In the genomic region with DNA sequence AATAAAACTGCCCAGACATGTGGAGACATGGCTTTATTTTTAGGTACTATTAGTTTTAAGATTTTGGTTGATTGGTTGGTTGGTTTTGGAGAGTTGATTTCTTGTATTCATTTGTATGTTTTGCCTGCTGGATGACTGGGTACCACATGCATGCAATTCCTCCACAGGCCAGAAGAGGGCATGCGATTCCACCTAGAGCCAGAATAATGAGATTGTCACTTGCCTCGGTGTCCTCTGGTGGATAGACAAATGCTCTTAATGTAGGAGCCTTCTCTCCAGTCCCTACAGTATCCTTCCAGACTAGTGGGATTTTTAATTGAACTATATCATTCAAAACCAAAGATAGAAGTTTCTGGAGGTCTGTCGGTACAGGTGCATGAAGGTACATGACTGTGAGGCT, we compare ENCODE assay signal across 7 mouse cellular contexts.
DNase-seq lines count a peak whose midpoint lies in the region; ATAC-seq and TF ChIP-seq lines count a peak whose summit lies in the region.

No protein-coding gene starts in this region.

- no peak for TF ChIP-seq POLR2A in thymus, adult 2 months (IDR thresholded peaks at IDR 0.05; ENCODE audit: control insufficient read depth, extremely low read depth, insufficient read depth, low read length, poor library complexity)
- TF ChIP-seq POLR2A in brain, embryonic 14.5 days (IDR thresholded peaks at IDR 0.05; ENCODE audit: borderline replicate concordance, extremely low read depth, insufficient read depth, insufficient read length, poor library complexity, severe bottlenecking): no peak

- peak; percentile 77 for ATAC-seq in forebrain, embryonic 13.5 days

- H3K9me3 ChIP-seq in forebrain, embryonic 13.5 days (replicated peaks): no peaks in the 10 kb centered on the region

- peak; percentile 22 for DNase-seq in thymus, postnatal 4 days
- no peak for DNase-seq in thymus, adult 2 months
- peak; percentile 72 for DNase-seq in brain, embryonic 14.5 days (ENCODE audit: low read depth)
- DNase-seq in layer of hippocampus, adult 18-20 months (ENCODE audit: low spot score in 2 of 2): peak; percentile 13 to 84
- DNase-seq in mesoderm, embryonic 11.5 days (ENCODE audit: low read depth, low spot score): peak; percentile 43
- DNase-seq in T-cell, adult 2 months (ENCODE audit: low spot score): no peak

- H3K4me2 ChIP-seq in forebrain, embryonic 13.5 days: no peak overlapping the region

- no peaks in the 10 kb centered on the region for H3K27me3 ChIP-seq in thymus, adult 2 months (ENCODE audit: control insufficient read depth, insufficient read depth, low read length)
- no peaks in the 10 kb centered on the region for H3K27me3 ChIP-seq in forebrain, embryonic 13.5 days

- H3K36me3 ChIP-seq in thymus, adult 2 months (ENCODE audit: control insufficient read depth, insufficient read depth, low read length): no peaks in the 10 kb centered on the region
- no peaks in the 10 kb centered on the region for H3K36me3 ChIP-seq in forebrain, embryonic 13.5 days (ENCODE audit: poor library complexity, severe bottlenecking)

- 53% methylated on average over 3 of the region's 3 CpGs for WGBS in thymus, adult 2 months
- 36% methylated on average over 3 of the region's 3 CpGs for WGBS in forebrain, embryonic 13.5 days

- H3K4me1 ChIP-seq in thymus, adult 2 months (replicated peaks; ENCODE audit: control insufficient read depth, insufficient read depth, low read length): no peaks in the 10 kb centered on the region
- no peaks in the 10 kb centered on the region for H3K4me1 ChIP-seq in forebrain, embryonic 13.5 days

- no peak overlapping the region for H3K27ac ChIP-seq in thymus, adult 2 months (ENCODE audit: control insufficient read depth, insufficient read depth, low read length)
- no peak overlapping the region for H3K27ac ChIP-seq in forebrain, embryonic 13.5 days

- H3K4me3 ChIP-seq in thymus, adult 2 months (ENCODE audit: control insufficient read depth, insufficient read depth, low read length): no peak overlapping the region
- no peak overlapping the region for H3K4me3 ChIP-seq in forebrain, embryonic 13.5 days

- no peak for TF ChIP-seq CTCF in thymus, adult 2 months (IDR thresholded peaks at IDR 0.05; ENCODE audit: borderline replicate concordance, control insufficient read depth, extremely low read depth, insufficient read depth, low read length, poor library complexity)
- peak; percentile 81; the same call in 1 of the 2 replicates for TF ChIP-seq CTCF in brain, embryonic 14.5 days (IDR thresholded peaks at IDR 0.05; ENCODE audit: borderline replicate concordance, extremely low read depth, insufficient read depth, insufficient read length)

- H3K9ac ChIP-seq in forebrain, embryonic 13.5 days: no peak overlapping the region

Comparison
In these comparisons a context has a peak if more than half of its experiments do, and no peak if none do; other contexts are left out.
1. DNase-seq: peak in thymus, postnatal 4 days (single experiment), brain, embryonic 14.5 days (single experiment), layer of hippocampus, adult 18-20 months (2 of 2) and mesoderm, embryonic 11.5 days (single experiment); none in thymus, adult 2 months (single experiment) and T-cell, adult 2 months (single experiment).